Mouse (Mus musculus) MEL-GATA-1-ER (cell line): ENCODE data around the gene Bex2.
"Not testable (repeated sequence)": the region's sequence is repeated elsewhere in the genome, so short reads cannot be mapped to it uniquely, and the experiment has no call there.

Experiments used
- DNase-seq: peaks from one replicate; pipeline ENCODE4 v3.0.0-alpha.2; 2012; ENCODE audit warnings: low read depth; ENCODE audit errors: extremely low read depth

Bex2 gene

DNA sequence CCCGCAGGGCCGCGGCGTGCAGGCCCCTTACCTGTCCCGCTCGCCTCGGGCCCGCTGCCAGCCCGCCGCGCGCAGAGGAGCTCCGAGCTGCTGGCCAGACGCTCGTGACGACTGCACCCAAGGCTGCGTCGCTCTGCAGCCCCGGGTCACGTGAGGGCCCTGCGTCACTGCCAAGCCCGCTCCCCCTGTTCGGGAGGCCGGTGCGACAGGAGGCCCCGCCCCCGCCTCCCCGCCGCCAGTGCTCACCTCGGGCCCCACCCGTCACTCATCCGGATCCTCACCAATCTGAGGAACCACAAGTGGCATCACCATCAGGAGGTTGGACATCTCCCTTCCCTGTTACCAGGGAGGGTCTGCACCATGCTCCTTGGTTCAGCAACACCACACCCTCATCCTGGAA, at the start of gene Bex2:
Gene Bex2, minus strand, starts transcription at position 217 of the 400 bp plus-strand sequence.
- DNase-seq: not testable (repeated sequence)

- DNase-seq: no peak
These were observed 47.5 kb upstream of the Bex2 start for GRCm38 (mm10) chrX:136115419-136115961.

GRCm38 (mm10) chrX:136115015-136115414, 47.0 kb upstream of the Bex2 start:
- peak; percentile 86 for DNase-seq

DNA sequence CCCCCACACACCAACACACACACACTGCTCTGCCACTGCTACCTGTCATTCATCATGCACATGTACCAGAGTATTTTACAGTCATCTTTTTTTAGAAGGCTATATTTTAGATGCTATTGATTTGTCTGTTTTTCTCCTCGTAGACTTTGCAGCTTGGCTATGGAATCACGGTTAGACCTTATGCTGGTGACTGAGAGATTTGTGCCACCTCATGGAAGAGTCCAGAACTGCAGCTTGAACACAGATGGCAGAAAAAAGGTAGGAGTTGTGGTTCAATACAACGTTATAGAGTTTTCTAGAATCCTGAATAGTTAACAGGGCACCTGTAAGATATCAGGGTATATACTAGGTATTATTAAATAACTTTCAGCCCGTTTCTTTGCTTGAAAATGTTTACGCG, 39.9 kb upstream of the Bex2 start:
- peak; percentile 24 for DNase-seq

GRCm38 (mm10) chrX:136104724-136105088, 36.7 kb upstream of the Bex2 start:
- no peak for DNase-seq

DNA sequence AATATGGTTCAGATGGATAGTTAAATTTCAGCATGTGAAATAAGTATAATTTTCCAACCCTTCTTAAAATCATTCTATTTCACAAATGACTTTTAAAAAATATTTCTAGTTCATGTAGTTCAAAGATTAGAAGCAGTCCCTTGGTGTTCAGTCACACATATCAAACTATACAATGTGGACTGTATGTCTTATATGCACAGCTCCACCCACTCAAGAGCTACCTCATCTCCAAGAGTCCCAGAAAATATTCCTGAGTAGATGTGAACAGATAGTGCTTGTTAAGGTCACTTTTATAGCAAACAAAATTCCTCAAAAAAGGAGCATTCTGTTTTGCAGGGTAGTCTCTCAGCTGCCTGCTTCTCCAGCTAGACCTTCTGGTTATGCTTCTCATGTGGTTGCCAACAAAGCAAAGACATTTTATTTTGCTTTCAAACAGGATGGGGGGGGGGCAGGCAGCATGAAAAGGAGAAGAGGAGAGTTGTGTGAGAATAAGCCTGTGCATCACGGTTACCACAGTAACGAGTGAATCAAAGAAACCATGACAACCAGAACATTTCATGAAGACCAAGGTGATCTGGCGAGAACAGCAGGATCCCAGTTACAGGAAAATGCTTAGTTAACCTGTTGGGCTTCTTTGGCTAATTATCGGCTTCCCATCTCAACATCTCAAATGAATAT, 36.1 kb upstream of the Bex2 start:
- no peak for DNase-seq

DNA sequence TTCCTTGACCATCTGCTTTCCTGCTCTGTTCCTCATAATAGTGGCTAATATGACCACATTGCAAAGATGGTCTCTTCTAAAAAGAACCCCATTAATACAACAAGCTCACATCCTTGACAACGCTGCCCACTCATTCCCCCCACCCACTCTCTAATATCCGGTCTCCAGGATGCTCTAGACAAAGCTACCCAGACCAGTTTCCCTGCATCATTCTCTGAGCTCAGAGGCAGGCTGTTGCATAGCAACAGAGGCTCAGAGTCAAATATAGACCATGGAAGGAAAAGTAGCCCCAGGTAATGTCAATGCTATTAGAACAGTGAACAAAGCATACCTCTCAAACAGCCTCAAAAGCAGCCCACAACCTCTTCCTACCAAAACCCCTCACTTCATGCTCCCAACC, 26.4 kb upstream of the Bex2 start:
- no peak for DNase-seq

GRCm38 (mm10) chrX:136092497-136093279, 24.7 kb upstream of the Bex2 start:
- no peak for DNase-seq

- DNase-seq: no peak
These were observed 17.1 kb upstream of the Bex2 start, which contains the start of gene Nxf3 for GRCm38 (mm10) chrX:136085155-136085554. Nxf3 (minus strand) TSS chrX:136085255.

DNA sequence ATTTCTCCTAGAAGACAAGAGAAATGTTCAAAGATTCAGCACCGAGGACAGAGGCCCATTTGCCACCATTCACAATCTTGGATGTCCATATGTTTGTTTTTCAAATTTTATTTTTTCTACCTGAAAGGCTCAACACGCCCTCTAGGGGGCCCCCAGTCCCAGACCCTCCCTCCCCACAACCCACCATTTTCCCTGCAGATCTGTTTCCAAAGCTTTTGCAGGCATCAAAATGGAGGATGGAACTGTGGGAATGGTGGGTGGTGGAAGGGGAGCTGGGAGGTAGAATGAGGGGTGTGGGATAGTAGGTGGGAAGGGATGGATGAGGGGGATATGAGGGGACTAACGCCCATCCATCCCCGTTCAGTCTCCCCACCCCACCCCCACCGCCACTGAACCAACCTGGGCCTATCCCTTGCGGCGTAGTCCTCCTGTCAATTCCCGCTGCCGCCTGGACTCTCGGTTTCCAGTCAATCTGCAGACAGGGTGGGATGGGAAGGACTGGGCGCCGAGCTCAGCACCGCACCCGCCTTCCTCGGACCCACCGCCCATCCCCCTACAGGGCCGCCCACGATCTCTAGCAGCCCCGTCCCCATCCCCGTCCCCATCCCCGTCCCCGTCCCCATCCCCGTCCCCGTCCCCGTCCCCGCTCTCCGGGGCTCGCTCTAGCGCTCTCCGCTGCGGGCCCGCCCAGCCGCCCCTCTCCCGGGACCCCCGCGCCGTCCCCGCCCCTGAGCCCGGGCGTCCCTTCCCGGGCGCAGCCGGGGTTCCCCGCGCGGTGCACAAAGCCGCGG, 640 bp downstream of the Bex2 start:
- DNase-seq: not testable (repeated sequence)

GRCm38 (mm10) chrX:136060698-136061097, 7.3 kb downstream of the Bex2 start:
- no peak for DNase-seq

- no peak for DNase-seq
These were observed 16.8 kb downstream of the Bex2 start for GRCm38 (mm10) chrX:136051219-136051618.

GRCm38 (mm10) chrX:136047528-136047927, 20.5 kb downstream of the Bex2 start:
- peak; percentile 66 for DNase-seq

GRCm38 (mm10) chrX:136043726-136044125, 24.3 kb downstream of the Bex2 start:
- no peak for DNase-seq

- not testable (repeated sequence) for DNase-seq
These were observed 35.0 kb downstream of the Bex2 start, which contains the start of gene Arxes1 for GRCm38 (mm10) chrX:136032799-136033763. Arxes1 (plus strand) TSS chrX:136033367.

DNA sequence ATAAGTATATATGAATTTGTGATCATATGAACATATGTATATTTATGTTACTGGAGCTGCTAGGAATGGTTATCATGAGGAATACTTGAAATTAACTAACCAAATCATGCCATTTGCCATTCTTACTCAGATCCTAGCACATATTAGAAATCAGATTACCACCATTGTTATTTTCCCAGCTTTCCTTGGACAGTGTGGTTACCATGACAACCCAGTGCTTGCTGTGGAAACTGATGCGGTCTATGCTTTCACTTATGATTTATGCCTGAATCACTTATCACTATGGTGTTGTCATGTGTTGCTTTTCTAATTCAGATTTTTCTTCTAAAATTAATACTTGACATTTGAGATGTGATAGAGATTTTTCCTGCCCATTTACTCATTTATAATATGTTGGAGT, 37.7 kb downstream of the Bex2 start:
- no peak for DNase-seq
